Mouse (Mus musculus) spleen, postnatal 14 days (tissue): Measurements from ENCODE around the gene Dnaaf2.
A peak's percentile ranks its signal among the peaks of the same experiment; 100 is the strongest.

Experiments used
- DNase-seq, 2 experiments: peaks; one replicate each; pipeline ENCODE4 v3.0.0; 2021 to 2022; ENCODE audit warnings: low spot score in 2 of 2

The Dnaaf2 gene

GRCm38 (mm10) chr12:69198164-69198535, at the start of gene Dnaaf2:
Gene Dnaaf2 (minus strand): TSS chr12:69198429.
- peak; percentile 42 to 62 for DNase-seq

GRCm38 (mm10) chr12:69241771-69242431, 43.7 kb upstream of the Dnaaf2 start:
- DNase-seq, result peak; percentile 34 to 50

GRCm38 (mm10) chr12:69241405-69241770, 43.2 kb upstream of the Dnaaf2 start:
- DNase-seq, result no peak

DNA sequence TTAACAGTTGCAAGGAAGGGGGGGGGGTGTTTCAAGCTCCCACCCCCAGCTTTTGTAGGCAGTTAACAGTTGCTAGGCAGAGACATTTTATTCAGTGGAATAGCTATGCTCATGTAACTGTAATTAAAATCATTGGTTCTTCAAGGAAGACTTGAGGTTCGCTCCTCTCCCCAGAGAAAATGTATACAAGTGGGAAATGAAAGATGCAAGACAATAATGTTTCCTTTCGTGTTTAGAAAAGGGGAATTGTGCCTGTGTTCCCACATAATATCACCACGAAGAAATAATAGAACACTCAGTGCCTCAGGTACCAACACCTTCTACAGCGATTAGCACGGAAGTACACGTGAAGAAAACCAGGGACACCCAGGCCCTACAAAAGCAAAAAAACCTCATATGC, 42.6 kb upstream of the Dnaaf2 start, which contains the start of gene Klhdc1:
TSS of gene Klhdc1 (plus strand) at position 301 of the 400 bp plus-strand sequence.
- no peak for DNase-seq

- DNase-seq, result no peak
These were observed 40.1 kb upstream of the Dnaaf2 start for GRCm38 (mm10) chr12:69238284-69238683.

GRCm38 (mm10) chr12:69235782-69236181, 37.6 kb upstream of the Dnaaf2 start:
- DNase-seq, result no peak

DNA sequence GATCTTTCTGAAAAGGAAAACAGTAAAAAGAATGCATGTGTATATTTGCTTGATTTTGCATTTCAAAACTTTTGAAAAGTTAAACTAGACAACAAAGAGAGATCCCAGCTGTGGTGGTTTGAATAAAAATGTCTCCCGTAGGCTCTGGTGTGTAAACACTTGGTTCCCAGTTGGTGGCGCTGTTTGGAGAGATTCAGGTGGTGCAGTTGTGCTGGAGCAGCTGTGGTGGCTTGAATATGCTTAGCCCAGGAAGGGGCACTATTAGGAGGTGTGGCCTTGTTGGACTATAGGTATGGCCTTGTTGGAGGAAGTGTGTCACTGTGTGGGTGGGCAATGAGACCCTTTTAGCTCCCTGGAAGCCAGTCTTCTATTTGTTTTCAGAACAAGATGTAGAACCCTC, 31.0 kb upstream of the Dnaaf2 start:
- peak in 1 of 2 experiments; percentile 44 for DNase-seq

GRCm38 (mm10) chr12:69227776-69228466, 29.7 kb upstream of the Dnaaf2 start, which contains the start of gene Pole2:
Gene Pole2 (minus strand): TSS chr12:69228195.
- peak; percentile 82 to 85 for DNase-seq

DNA sequence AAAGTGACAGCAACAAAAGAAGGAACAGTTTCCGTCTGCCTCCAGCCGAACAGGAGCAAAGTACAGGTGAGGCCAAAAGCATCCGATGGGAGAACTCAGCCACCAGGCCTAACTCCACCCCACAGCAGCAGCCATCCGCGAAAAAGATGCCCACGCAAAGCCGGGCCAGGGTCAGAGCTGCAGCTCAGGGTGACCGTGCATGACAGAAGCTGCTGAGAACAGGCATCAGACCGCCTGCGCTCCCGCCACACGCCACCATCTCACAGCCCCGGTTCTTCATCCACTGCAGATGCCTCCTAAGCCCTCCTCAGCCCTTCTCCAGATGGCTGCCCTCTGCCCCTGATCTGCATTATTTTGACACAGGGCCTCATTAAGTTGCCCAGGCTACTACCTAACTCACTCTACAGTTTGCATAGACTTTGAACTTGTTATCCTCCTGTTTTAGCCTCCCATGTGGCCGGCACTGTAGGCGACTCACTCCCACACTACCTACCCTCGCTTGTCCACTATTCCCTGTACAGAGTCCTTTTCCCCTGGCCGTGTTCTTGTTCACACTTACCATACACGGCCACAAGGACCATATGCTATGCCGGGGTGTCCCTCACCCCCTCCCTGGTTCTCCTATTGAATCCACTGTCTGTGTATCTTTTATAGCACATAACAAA, 22.5 kb upstream of the Dnaaf2 start:
- no peak for DNase-seq

GRCm38 (mm10) chr12:69216587-69216986, 18.4 kb upstream of the Dnaaf2 start:
- no peak for DNase-seq

DNA sequence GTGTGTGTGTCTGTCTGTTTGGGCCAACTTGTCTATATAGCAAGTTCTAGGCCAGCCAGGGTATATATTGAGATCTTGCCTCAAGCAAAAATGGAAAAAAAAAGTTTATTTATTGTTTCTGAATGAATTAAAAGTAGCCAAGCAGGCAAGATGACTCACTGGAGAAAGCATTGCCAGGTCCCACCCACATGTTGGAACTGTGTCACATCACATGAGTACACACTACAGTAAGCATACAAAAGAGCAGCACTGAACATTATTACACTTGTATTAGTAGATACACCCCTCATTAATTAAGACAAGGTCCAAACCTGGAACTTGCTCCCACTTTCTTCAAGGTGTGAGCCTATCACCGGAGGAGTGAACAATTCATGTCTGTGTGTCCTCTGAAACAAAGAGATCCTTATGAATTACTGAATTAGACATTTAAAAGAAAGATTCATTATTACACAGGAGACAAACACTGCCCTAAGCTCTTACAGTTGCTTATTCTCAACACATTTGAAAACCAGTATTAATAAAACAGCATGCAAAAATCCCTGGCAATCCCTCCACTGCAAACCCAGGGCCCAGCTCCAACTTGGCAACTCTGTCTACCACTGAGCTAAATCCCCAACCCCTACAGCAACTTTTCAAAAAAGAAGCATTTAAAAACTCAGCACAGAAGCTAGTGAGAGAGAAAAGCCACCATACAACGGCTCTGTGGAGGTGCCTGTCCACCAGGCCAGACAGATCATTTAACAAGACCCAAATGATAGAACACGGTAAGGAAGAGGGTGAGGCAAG, 17.0 kb upstream of the Dnaaf2 start:
- DNase-seq, result no peak

- DNase-seq, result no peak
These were observed 16.2 kb upstream of the Dnaaf2 start for GRCm38 (mm10) chr12:69214393-69214792.

GRCm38 (mm10) chr12:69213186-69213777, 15.1 kb upstream of the Dnaaf2 start:
- no peak for DNase-seq

GRCm38 (mm10) chr12:69211057-69211456, 12.8 kb upstream of the Dnaaf2 start:
- DNase-seq, result no peak

DNA sequence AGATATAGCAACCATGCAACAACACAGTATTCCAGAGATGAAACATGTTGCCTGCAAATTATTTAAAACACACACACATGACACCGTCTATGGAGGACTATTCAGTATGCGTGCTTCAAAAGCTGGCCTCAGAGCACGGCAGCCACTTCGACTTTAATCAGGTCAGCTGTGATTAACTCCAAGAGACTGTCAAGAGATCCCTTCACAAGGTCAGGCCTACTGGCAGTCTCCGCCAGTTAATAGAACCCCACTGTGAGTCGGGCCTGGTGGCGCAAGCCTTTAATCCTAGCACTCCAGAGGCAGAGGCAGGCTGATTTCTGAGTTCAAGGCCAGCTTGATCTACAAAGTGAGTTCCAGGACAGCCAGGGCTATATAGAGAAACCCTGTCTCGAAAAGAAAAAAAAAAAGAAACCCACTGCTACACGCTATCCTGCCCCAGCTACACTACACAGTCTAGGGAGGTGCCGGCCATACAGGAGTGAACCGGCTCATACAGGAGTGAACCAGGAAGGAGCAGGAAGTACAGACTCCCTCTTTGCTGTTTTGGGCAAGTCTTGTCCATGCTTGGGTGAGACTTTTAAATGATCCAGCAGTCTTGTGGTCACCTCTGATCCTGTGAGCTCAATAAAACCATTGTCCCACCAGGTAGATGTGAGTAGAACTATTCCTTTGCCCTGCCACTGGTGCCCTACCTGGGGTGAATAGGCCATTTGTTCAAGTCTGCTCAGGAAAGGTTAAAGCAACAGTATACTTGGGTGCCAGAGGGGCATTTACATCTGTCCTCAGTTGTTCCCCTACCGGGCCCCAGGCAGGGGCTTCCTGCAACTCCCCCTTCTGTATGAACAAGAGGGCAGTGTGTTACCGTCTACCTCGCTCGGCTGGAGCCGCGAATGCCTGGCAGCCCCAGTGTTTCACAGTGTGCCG, 12.1 kb upstream of the Dnaaf2 start:
- DNase-seq, result no peak

GRCm38 (mm10) chr12:69208520-69208919, 10.3 kb upstream of the Dnaaf2 start:
- no peak for DNase-seq

DNA sequence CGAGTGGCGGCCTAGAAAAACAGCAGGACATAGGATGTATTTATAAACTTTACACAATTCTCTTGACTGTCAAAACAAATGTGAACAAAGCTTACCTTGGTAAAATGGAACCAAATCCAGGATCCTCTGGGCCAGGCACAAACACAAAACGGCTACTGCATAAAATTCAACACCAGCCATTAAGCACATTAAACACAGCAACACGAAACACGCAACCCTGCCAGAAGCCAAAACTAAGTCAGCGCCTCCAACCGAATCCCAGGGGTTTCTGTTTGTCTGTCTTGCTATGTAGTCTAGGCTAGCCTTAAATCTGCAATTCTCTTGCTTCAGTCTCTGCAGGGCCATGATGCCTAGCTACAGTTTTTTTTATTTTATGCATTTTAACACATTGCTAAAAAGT, 9.7 kb upstream of the Dnaaf2 start:
- no peak for DNase-seq

GRCm38 (mm10) chr12:69207396-69207795, 9.2 kb upstream of the Dnaaf2 start:
- no peak for DNase-seq

- no peak for DNase-seq
These were observed 6.0 kb upstream of the Dnaaf2 start, which contains the start of gene Gm49384 for GRCm38 (mm10) chr12:69204052-69204833. Gene Gm49384 (minus strand): TSS chr12:69204267.

- DNase-seq, result no peak
These were observed 756 bp upstream of the Dnaaf2 start for GRCm38 (mm10) chr12:69198985-69199384.
